Mouse (Mus musculus): ENCODE data around the gene Hoxb7. TPM values are rescaled to one million over a fixed set of nuclear protein-coding genes. Genes with fewer than 3 reads are reported as not detected.

The Hoxb7 gene
- polyA plus RNA-seq, 1 experiment from 2014 or later: 2.2 TPM

DNA sequence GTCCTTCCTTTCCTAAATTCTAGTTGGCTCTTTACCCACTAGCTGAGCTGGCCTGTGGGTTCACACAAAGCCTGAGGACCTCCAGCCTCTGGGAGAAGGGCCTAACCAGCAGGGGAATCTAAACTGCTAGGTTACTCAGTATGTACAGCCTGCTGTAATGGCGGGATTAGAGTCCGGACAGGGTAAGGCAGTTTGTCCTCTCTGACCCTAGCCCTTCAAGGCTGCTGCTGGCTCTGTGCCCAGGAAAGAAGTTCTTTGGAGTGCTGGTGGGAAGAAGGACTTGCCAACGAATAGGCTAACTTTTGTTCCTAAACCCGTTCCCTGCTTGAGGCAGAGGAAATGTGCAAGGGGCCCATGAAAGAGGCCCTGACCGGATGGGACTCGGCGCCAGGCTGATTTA lies 20.5 kb upstream of the Hoxb7 start:
- no peaks in the 10 kb centered on the region for H3K36me3 ChIP-seq (ENCODE audit: control insufficient read depth, insufficient read depth, low read length)
- H3K27me3 ChIP-seq (ENCODE audit: control insufficient read depth, insufficient read depth, low read depth, low read length): peaks cover 94% of the 10 kb centered on the region
- no peaks in the 10 kb centered on the region; the same call in 1 of the 2 replicates for H3K9me3 ChIP-seq (ENCODE audit: control insufficient read depth, low read length)
- 2% methylated on average over 7 of the region's 7 CpGs for WGBS
- no peak overlapping the region for H3K9ac ChIP-seq (ENCODE audit: low read length)
- H3K27ac ChIP-seq (ENCODE audit: low read length): no peak overlapping the region
- H3K4me1 ChIP-seq (replicated peaks; ENCODE audit: control insufficient read depth, insufficient read depth, low read length): peaks cover 9% of the 10 kb centered on the region
- peak; percentile 33; the same call in 1 of the 2 replicates for ATAC-seq (ENCODE audit: low read depth)
- H3K4me2 ChIP-seq (ENCODE audit: low read depth, low read length): no peak overlapping the region
- no peak overlapping the region for H3K4me3 ChIP-seq (ENCODE audit: low read length)

DNA sequence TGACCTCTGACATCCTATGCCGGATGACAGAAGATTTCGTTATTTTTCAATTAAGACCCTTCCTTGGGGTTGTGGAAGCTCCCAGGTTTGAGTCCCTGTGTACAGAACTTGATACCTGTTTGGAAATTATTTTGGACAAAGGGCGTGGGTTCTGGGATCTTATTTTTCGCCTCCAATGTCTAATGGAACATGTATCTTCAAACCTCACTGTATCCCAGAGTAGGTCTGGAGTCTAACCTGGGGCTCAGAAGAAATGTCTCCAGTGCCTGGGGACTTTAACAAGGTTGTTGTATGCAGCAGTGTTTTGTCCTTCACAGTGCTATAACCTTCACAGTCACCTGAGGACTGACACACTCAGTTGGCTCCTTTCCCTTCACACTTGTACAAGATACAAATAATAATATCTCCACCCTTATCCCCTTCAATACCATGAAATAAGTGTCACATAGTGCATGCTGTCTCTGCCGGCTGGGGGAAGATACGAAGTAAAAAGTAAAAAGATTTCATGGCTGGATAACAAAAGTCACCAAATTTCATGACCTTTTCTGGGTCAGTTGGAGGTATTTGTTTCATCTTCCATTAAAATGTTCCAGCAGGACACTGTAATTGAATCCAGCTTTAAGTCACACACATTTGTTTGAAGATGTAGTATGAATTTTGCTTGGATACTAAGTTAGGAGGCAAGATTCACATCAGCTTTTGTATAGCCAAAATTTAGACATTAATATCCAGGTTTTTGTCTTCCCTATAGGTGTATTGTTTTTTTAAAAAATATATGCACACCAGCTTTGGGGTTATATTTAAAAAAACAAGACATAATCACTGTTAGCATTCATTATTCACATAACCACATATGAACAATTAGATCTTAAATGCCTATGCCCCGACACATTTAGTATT lies 19.2 kb upstream of the Hoxb7 start:
- Histone ChIP-seq H3K27me3 (ENCODE audit: control insufficient read depth, insufficient read depth, low read depth, low read length) (peaks cover 94% of the 10 kb centered on the region), H3K9ac (ENCODE audit: low read length) (no peak overlapping the region), H3K27ac (ENCODE audit: low read length) (no peak overlapping the region), H3K4me1 (replicated peaks; ENCODE audit: control insufficient read depth, insufficient read depth, low read length) (peaks cover 17% of the 10 kb centered on the region), H3K36me3 (ENCODE audit: control insufficient read depth, insufficient read depth, low read length) (no peaks in the 10 kb centered on the region), H3K9me3 (ENCODE audit: control insufficient read depth, low read length) (no peaks in the 10 kb centered on the region; the same call in 1 of the 2 replicates), H3K4me3 (ENCODE audit: low read length) (no peak overlapping the region), H3K4me2 (ENCODE audit: low read depth, low read length) (no peak overlapping the region)
- no peak for ATAC-seq (ENCODE audit: low read depth)
- WGBS: 21% methylated on average over 7 of the region's 7 CpGs

DNA sequence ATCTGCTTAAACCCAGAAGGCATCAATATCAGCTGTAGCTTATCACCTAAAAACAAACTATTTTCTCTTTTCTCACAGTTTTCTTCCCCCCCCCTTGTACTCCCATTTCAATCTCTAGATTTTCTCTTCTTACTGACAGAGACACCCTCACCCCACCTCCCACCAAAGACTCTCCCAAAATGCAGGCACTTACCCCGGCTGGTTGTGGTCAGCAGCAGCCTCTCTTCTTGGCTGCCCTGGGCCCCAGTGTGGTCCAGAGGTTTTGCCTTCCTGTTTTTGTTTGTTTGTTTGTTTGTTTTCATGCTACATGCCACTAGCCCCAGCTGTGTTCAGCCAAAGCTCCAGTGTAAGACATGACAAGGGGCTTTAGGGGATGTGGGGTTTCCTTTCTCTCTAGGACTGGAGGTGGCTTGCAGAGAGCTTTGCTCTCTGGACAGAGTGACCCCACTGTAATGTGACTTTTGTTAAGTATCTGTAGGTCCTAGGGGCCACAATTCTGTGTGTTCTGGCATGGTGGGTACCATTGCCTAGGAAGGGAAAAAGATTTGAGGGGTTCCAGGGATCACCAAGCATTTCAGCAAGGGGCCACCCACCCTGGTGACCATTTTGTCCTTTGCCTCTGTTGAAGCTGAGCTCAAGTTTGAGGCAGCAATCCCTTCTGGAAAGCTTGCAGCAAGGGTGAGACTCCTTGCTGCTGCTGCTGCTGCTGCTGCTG lies 18.2 kb upstream of the Hoxb7 start:
- Histone ChIP-seq H3K4me2 (ENCODE audit: low read depth, low read length) (no peak overlapping the region), H3K36me3 (ENCODE audit: control insufficient read depth, insufficient read depth, low read length) (no peaks in the 10 kb centered on the region), H3K27me3 (ENCODE audit: control insufficient read depth, insufficient read depth, low read depth, low read length) (peaks cover 94% of the 10 kb centered on the region), H3K9ac (ENCODE audit: low read length) (no peak overlapping the region), H3K27ac (ENCODE audit: low read length) (no peak overlapping the region), H3K4me3 (ENCODE audit: low read length) (no peak overlapping the region), H3K4me1 (replicated peaks; ENCODE audit: control insufficient read depth, insufficient read depth, low read length) (peaks cover 21% of the 10 kb centered on the region), H3K9me3 (ENCODE audit: control insufficient read depth, low read length) (no peaks in the 10 kb centered on the region; the same call in 1 of the 2 replicates)
- 4% methylated on average over 1 of the region's 1 CpGs for WGBS
- ATAC-seq (ENCODE audit: low read depth): no peak

DNA sequence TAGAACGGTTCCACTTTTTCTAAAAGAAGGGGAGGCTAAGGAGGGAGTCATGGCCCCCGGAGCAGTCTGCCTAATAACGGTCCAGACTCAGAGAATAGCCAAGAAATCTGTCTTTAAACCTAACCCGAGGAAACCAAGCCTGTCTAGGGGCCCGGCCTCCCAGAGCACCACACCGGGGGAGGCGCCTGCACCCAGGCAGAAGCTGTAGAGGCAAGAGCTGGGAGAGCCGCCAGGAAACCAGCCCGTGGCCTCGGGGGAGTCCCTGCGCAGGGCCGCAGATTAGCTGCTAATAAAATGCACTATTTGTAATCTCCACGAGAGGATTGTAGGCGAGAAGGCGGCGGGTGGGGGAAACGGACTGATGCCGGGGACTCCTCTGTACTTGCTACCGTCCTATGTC lies 16.6 kb upstream of the Hoxb7 start:
- no peak for ATAC-seq (ENCODE audit: low read depth)
- Histone ChIP-seq H3K36me3 (ENCODE audit: control insufficient read depth, insufficient read depth, low read length) (no peaks in the 10 kb centered on the region), H3K9me3 (ENCODE audit: control insufficient read depth, low read length) (no peaks in the 10 kb centered on the region), H3K4me3 (ENCODE audit: low read length) (no peak overlapping the region), H3K9ac (ENCODE audit: low read length) (no peak overlapping the region), H3K27ac (ENCODE audit: low read length) (no peak overlapping the region), H3K27me3 (ENCODE audit: control insufficient read depth, insufficient read depth, low read depth, low read length) (peaks cover 94% of the 10 kb centered on the region), H3K4me1 (replicated peaks; ENCODE audit: control insufficient read depth, insufficient read depth, low read length) (peaks cover 21% of the 10 kb centered on the region), H3K4me2 (ENCODE audit: low read depth, low read length) (no peak overlapping the region)
- WGBS: 3% methylated on average over 19 of the region's 19 CpGs

DNA sequence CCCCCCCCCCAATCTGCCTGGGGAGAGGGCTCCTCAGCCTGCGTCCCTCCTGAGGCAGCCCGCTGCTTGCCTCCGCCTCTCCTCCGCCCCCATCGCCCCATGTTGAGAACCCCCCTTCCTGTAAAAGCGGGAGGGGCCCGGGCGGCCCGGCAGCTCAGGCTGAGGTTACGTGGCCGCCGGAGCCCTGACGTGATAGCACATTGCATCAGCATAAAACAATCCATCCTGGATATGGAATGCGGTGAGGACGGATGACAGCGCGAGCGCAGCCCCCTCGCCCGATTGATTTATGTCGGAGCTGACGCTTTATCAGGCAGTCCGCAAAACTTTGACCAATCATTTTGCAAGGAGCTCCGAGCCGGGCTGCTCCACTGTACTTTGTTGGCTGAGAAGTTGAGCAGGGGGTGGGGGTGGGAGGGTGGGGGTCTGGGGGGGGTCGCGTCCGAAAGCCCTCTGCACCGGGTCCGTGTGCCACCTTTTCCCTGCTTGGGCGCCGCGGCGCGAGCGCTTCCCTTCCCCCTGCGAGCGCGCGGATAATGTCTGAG lies 15.4 kb upstream of the Hoxb7 start, which contains the start of gene Hoxb9:
TSS of gene Hoxb9 (plus strand) at position 462 of the 545 bp plus-strand sequence.
- no peaks in the 10 kb centered on the region for H3K9me3 ChIP-seq (ENCODE audit: control insufficient read depth, low read length)
- peaks cover 94% of the 10 kb centered on the region for H3K27me3 ChIP-seq (ENCODE audit: control insufficient read depth, insufficient read depth, low read depth, low read length)
- H3K27ac ChIP-seq (ENCODE audit: low read length): no peak within 1 kb of the TSS
- H3K4me2 ChIP-seq (ENCODE audit: low read depth, low read length): peak within 1 kb of the TSS; percentile 57
- peaks cover 19% of the 10 kb centered on the region for H3K4me1 ChIP-seq (replicated peaks; ENCODE audit: control insufficient read depth, insufficient read depth, low read length)
- H3K36me3 ChIP-seq (ENCODE audit: control insufficient read depth, insufficient read depth, low read length): no peaks in the 10 kb centered on the region
- H3K9ac ChIP-seq (ENCODE audit: low read length): no peak within 1 kb of the TSS
- H3K4me3 ChIP-seq (ENCODE audit: low read length): peak within 1 kb of the TSS; percentile 41
- WGBS: under 1% methylated on average over 39 of the region's 40 CpGs
- ATAC-seq (ENCODE audit: low read depth): 0 out of 2 replicates have a peak, but pooled peaks have one; percentile 20

DNA sequence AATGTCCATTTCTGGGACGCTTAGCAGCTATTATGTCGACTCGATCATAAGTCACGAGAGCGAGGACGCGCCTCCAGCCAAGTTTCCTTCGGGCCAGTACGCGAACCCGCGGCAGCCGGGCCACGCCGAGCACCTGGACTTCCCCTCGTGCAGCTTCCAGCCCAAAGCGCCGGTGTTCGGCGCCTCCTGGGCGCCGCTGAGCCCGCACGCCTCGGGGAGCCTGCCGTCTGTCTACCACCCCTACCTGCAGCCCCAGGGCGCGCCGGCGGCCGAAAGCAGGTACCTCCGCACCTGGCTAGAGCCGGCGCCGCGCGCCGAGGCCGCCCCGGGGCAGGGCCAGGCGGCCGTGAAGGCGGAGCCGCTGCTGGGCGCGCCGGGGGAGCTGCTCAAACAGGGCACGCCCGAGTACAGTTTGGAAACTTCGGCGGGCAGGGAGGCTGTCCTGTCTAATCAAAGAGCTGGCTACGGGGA lies 14.8 kb upstream of the Hoxb7 start:
- H3K4me1 ChIP-seq (replicated peaks; ENCODE audit: control insufficient read depth, insufficient read depth, low read length): peaks cover 19% of the 10 kb centered on the region
- H3K27ac ChIP-seq (ENCODE audit: low read length): no peak overlapping the region
- no peaks in the 10 kb centered on the region for H3K9me3 ChIP-seq (ENCODE audit: control insufficient read depth, low read length)
- WGBS: under 1% methylated on average over 52 of the region's 52 CpGs
- peaks cover 97% of the 10 kb centered on the region for H3K27me3 ChIP-seq (ENCODE audit: control insufficient read depth, insufficient read depth, low read depth, low read length)
- H3K9ac ChIP-seq (ENCODE audit: low read length): no peak overlapping the region
- peak overlapping the region; percentile 57 for H3K4me2 ChIP-seq (ENCODE audit: low read depth, low read length)
- peak; percentile 66 for ATAC-seq (ENCODE audit: low read depth)
- H3K4me3 ChIP-seq (ENCODE audit: low read length): peak overlapping the region; percentile 41
- no peaks in the 10 kb centered on the region for H3K36me3 ChIP-seq (ENCODE audit: control insufficient read depth, insufficient read depth, low read length)

DNA sequence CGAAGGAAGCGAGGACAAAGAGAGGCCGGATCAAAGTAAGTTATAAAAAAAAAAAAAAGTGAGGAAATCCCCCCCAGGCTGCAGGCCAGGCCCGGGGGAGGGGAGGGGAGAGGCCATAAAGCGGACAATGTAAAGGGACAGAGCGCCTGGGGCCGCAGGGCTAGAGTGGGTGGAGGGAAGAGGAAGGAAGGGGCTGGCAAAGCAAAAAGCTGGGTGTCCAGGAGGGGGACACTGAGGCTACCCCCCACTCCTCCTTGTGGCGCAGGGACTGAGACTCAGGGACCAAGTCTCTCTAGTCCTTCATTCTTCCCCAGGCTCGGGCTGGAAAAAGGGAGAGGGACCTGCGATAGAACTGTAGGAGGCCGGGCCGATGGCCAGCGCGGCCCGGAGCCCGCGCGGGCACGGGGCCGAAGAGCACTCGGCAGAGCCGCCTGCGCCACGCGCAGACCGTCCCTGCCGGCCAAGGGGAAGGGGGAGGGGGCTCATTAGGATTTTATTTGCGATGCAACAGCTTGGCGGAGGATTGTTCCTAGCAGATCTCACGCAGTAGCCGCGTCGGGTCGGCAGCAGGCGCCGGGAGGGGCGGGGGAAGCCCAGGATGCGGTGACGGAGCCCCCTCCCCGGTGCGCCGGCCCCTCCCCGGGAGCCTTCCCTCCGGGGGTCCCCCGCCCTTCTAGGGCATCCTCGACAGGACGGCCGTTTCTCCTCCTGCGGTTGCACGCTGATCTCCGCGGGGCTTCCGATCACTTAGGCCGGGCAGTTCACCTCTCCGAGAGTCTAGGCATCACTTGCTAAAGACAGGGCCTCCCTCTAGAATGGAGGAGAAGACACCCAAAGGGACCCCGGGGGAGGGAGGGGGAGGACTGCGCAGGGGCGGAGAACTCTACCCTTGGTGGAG lies 14.2 kb upstream of the Hoxb7 start:
- Histone ChIP-seq H3K27me3 (ENCODE audit: control insufficient read depth, insufficient read depth, low read depth, low read length) (peaks cover 96% of the 10 kb centered on the region), H3K36me3 (ENCODE audit: control insufficient read depth, insufficient read depth, low read length) (no peaks in the 10 kb centered on the region), H3K9me3 (ENCODE audit: control insufficient read depth, low read length) (no peaks in the 10 kb centered on the region), H3K27ac (ENCODE audit: low read length) (no peak overlapping the region), H3K4me3 (ENCODE audit: low read length) (peak overlapping the region; percentile 41), H3K4me1 (replicated peaks; ENCODE audit: control insufficient read depth, insufficient read depth, low read length) (peaks cover 19% of the 10 kb centered on the region), H3K9ac (ENCODE audit: low read length) (no peak overlapping the region), H3K4me2 (ENCODE audit: low read depth, low read length) (peak overlapping the region; percentile 57)
- under 1% methylated on average over 51 of the region's 58 CpGs for WGBS
- peak; percentile 50 for ATAC-seq (ENCODE audit: low read depth)

DNA sequence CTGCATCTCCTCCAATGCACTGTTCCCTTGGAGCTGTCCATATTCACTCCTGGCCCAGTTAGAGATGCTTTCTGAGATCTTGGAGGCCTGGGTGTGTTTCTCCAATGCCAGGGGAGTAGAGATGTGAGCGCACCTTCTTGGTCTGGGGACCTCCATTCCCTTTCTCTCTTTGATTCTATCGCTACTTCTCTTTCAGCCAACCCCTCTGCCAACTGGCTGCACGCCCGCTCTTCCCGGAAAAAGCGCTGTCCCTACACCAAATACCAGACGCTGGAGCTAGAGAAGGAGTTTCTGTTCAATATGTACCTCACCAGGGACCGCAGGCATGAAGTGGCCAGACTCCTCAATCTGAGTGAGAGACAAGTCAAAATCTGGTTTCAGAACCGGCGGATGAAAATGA lies 12.0 kb upstream of the Hoxb7 start:
- Histone ChIP-seq H3K36me3 (ENCODE audit: control insufficient read depth, insufficient read depth, low read length) (no peaks in the 10 kb centered on the region), H3K27ac (ENCODE audit: low read length) (no peak overlapping the region), H3K4me2 (ENCODE audit: low read depth, low read length) (no peak overlapping the region), H3K4me3 (ENCODE audit: low read length) (no peak overlapping the region), H3K4me1 (replicated peaks; ENCODE audit: control insufficient read depth, insufficient read depth, low read length) (peaks cover 19% of the 10 kb centered on the region), H3K9me3 (ENCODE audit: control insufficient read depth, low read length) (no peaks in the 10 kb centered on the region), H3K27me3 (ENCODE audit: control insufficient read depth, insufficient read depth, low read depth, low read length) (peaks cover 94% of the 10 kb centered on the region), H3K9ac (ENCODE audit: low read length) (no peak overlapping the region)
- no peak for ATAC-seq (ENCODE audit: low read depth)
- WGBS: 6% methylated on average over 10 of the region's 10 CpGs

Data from lung, embryonic 16.5 days (tissue).